In the genomic region with DNA sequence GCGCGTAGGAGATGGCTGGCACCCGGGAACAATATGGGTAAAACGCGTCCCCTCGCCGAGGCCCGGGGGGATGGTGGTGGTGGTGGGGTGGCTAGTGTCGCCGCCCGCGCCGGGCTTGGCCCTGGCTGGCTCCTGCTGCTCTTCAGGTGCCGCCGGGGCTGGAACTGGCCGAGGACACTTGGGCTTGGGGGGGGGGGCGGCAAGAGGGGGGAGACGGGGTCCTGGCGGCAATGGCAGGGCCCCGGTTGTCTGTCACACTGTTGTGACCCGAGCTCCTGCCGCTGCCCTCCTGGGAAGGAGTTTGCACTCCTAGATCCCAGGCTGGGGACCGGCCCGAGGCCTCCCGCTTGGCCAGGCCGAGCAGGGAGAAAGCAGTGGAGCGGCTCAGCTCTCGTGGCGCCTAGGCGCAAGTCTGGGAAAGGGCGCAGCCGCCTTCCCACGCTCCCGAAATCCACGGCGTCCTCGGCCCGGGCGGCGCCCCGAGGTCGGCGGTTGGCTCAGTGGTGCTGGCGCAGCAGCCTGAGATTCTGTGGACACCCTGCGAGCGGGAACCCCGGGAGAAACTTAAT, we compare ENCODE assay signal across 8 mouse cellular contexts. TPM values are rescaled to one million over a fixed set of nuclear protein-coding genes. Genes with fewer than 3 reads are reported as not detected.
DNase-seq lines count a peak whose midpoint lies in the region; ATAC-seq and TF ChIP-seq lines count a peak whose summit lies in the region.

No protein-coding gene starts in this region.

- TF ChIP-seq CTCF in heart, adult 2 months (IDR thresholded peaks at IDR 0.05), result no peak

- intact Hi-C loops in heart, adult 2 months (cut with DNase I), result loop anchor here (5.0 kb wide), 1 partner anchor 37 kb away; no protein-coding TSS in a partner anchor

- H3K36me3 ChIP-seq in embryonic facial prominence, embryonic 11.5 days (replicated peaks; ENCODE audit: control insufficient read depth, insufficient read depth, low read depth, low read length), result no peaks in the 10 kb centered on the region
- H3K36me3 ChIP-seq in heart, adult 2 months (ENCODE audit: control insufficient read depth, insufficient read depth, low read length), result no peaks in the 10 kb centered on the region; the same call in 1 of the 2 replicates
- H3K36me3 ChIP-seq in neural tube, embryonic 13.5 days, result no peaks in the 10 kb centered on the region

- peak overlapping the region; percentile 50 for H3K4me3 ChIP-seq in embryonic facial prominence, embryonic 11.5 days (ENCODE audit: low read depth, low read length)
- peak overlapping the region; percentile 64 for H3K4me3 ChIP-seq in heart, adult 2 months
- H3K4me3 ChIP-seq in neural tube, embryonic 13.5 days, result peak overlapping the region; percentile 58

- ATAC-seq in embryonic facial prominence, embryonic 11.5 days (replicated peaks; ENCODE audit: insufficient number of reproducible peaks, low FRiP score, low TSS enrichment, low read depth), result peak; percentile 82
- peak; percentile 69 for ATAC-seq in neural tube, embryonic 13.5 days (ENCODE audit: low read depth)

- 16% methylated on average over 30 of the region's 47 CpGs for WGBS in embryonic facial prominence, embryonic 11.5 days
- WGBS in heart, adult 2 months, result 9% methylated on average over 41 of the region's 47 CpGs
- WGBS in neural tube, embryonic 13.5 days, result 28% methylated on average over 37 of the region's 47 CpGs

- peaks cover 18% of the 10 kb centered on the region for H3K27me3 ChIP-seq in embryonic facial prominence, embryonic 11.5 days (ENCODE audit: control insufficient read depth, insufficient read depth, low read length)
- no peaks in the 10 kb centered on the region for H3K27me3 ChIP-seq in heart, adult 2 months (ENCODE audit: control insufficient read depth, insufficient read depth, low read length)
- H3K27me3 ChIP-seq in neural tube, embryonic 13.5 days, result peaks cover 79% of the 10 kb centered on the region

- no peak overlapping the region for H3K27ac ChIP-seq in embryonic facial prominence, embryonic 11.5 days (replicated peaks; ENCODE audit: low read depth, low read length)
- H3K27ac ChIP-seq in heart, adult 2 months, result peak overlapping the region; percentile 79
- H3K27ac ChIP-seq in neural tube, embryonic 13.5 days (replicated peaks), result peak overlapping the region; percentile 74

- no peak for TF ChIP-seq POLR2A in heart, adult 2 months (IDR thresholded peaks at IDR 0.05; ENCODE audit: insufficient read depth, low read depth, low read length)

- H3K9me3 ChIP-seq in embryonic facial prominence, embryonic 11.5 days (replicated peaks; ENCODE audit: control insufficient read depth, low read length), result no peaks in the 10 kb centered on the region
- no peaks in the 10 kb centered on the region for H3K9me3 ChIP-seq in neural tube, embryonic 13.5 days

- no peak for TF ChIP-seq EP300 in heart, adult 2 months (IDR thresholded peaks at IDR 0.05; ENCODE audit: insufficient read depth, low read depth, low read length)

- peak; percentile 4 for DNase-seq in thymus, postnatal 4 days
- DNase-seq in thymus, postnatal 14 days, result no peak
- peak; percentile 33 for DNase-seq in embryonic facial prominence, embryonic 11.5 days (ENCODE audit: low spot score)
- peak; percentile 56 to 69 for DNase-seq in heart, adult 2 months
- peak; percentile 53 for DNase-seq in kidney, adult 18-20 months
- DNase-seq in liver, result peak; percentile 3
- peak; percentile 9 to 23 for DNase-seq in urinary bladder, postnatal 36 days (ENCODE audit: low spot score in 2 of 2)

- peak overlapping the region; percentile 61 for H3K9ac ChIP-seq in embryonic facial prominence, embryonic 11.5 days (replicated peaks; ENCODE audit: low read length)
- peak overlapping the region; percentile 77 for H3K9ac ChIP-seq in heart, adult 2 months (ENCODE audit: low read depth, low read length)
- H3K9ac ChIP-seq in neural tube, embryonic 13.5 days, result peak overlapping the region; percentile 75

- peak overlapping the region; percentile 72 for H3K4me2 ChIP-seq in embryonic facial prominence, embryonic 11.5 days (ENCODE audit: low read depth, low read length)
- peak overlapping the region; percentile 63 for H3K4me2 ChIP-seq in neural tube, embryonic 13.5 days

- no peaks in the 10 kb centered on the region for H3K4me1 ChIP-seq in embryonic facial prominence, embryonic 11.5 days (ENCODE audit: control insufficient read depth, insufficient read depth, low read length)
- H3K4me1 ChIP-seq in heart, adult 2 months (ENCODE audit: control insufficient read depth, insufficient read depth, low read length), result peaks cover 1% of the 10 kb centered on the region; the same call in 1 of the 2 replicates
- peaks cover 8% of the 10 kb centered on the region; the same call in 1 of the 2 replicates for H3K4me1 ChIP-seq in neural tube, embryonic 13.5 days (replicated peaks)

- no peaks in the 10 kb centered on the region for H3K79me2 ChIP-seq in heart, adult 2 months (replicated peaks; ENCODE audit: control insufficient read depth, insufficient read depth, low read length)

RNA-seq across cellular contexts. Expression of gene Mid2, which starts 0.9 kb away (rescaled TPM):
- polyA plus RNA-seq in embryonic facial prominence, embryonic 11.5 days (2014; fragmentation: Nextera tagmentation; extraction: Ambion mirVana), result 3.0 and 3.1 TPM in 2 replicates
- total RNA-seq in heart, adult 2 months (2021), result 10 to 100 TPM; 15.3 to 19.7 TPM
- 6.6 and 12.9 TPM in 2 replicates for polyA plus RNA-seq in heart, adult 2 months (2012; rRNA removed)
- polyA plus RNA-seq in neural tube, embryonic 13.5 days (2015; fragmentation: Nextera tagmentation; extraction: Ambion mirVana), result 4.8 and 5.3 TPM in 2 replicates
